Mouse (Mus musculus) erythroblast, embryonic 14.5 days (primary cell): Measurements from ENCODE around the gene Scaf11.

Experiments used
- GATA1 ChIP-seq: IDR thresholded peaks from 2 replicates; pipeline ENCODE4 v1.6.1; 2012; ENCODE audit warnings: low read length, inconsistent platforms, mixed read lengths
- TAL1 ChIP-seq: IDR thresholded peaks from 3 replicates; pipeline ENCODE4 v1.6.1; 2012; ENCODE audit warnings: low read length, inconsistent platforms, mixed read lengths

DNA sequence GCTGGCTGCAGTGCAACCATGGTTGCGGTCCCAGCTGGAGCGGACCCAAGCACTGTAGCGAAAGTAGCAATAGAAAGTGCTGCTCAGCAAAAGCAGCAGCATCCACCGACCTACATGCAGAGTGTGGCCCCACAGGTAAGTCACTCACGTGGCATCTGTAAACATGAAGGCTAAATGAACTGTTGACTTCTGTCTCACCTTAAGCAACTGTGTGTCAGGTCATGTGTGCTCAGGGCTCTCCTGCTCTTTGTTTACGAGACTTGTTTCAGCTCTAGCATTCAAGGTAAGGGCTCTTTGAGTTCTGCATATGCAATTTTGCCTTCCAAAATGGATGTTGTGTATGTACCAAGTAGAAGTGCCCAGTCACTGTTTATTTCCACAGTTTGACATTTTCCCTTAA lies 88.0 kb downstream of the Scaf11 start:
- TF ChIP-seq GATA1 (no peak), TAL1 (no peak)
